Comparison of ENCODE assay signal across 15 mouse cellular contexts in genomic region chr15:6792846-6793245, GRCm38 (mm10).
"Had no signal": no experiment of that assay in that cellular context is flagged by ENCODE, and none has a peak within 500 bp of the region (broad histone marks: within the 10 kb centered on the region; RNA-seq: fewer than 3 reads in every experiment).

No protein-coding gene starts in this region.

- DNase-seq: kidney, adult 8-10 months; kidney, postnatal 25 days; layer of hippocampus, adult 9-11 months; lung, adult 2 months; lung, postnatal 10 days; right cerebral cortex, adult 18-20 months; thymus, adult 18-20 months; thymus, postnatal 14 days had no signal

- H3K4me1 ChIP-seq: limb, embryonic 10.5 days; liver, embryonic 15.5 days; megakaryocyte, embryonic 14.5 days; midbrain, embryonic 13.5 days had no signal

- H3K27ac ChIP-seq: limb, embryonic 10.5 days; liver, embryonic 15.5 days; macrophage; midbrain, embryonic 13.5 days had no signal

- H3K27me3 ChIP-seq: liver, embryonic 15.5 days; megakaryocyte, embryonic 14.5 days; midbrain, embryonic 13.5 days had no signal

- H3K9ac ChIP-seq: liver, embryonic 15.5 days; midbrain, embryonic 13.5 days had no signal

- H3K4me2 ChIP-seq: liver, embryonic 11.5 days; liver, embryonic 15.5 days; midbrain, embryonic 13.5 days had no signal

- ATAC-seq: intestine, embryonic 16.5 days; midbrain, embryonic 13.5 days had no signal

- H3K4me3 ChIP-seq: limb, embryonic 10.5 days; liver, embryonic 15.5 days; megakaryocyte, embryonic 14.5 days; midbrain, embryonic 13.5 days had no signal

- H3K9me3 ChIP-seq: limb, embryonic 10.5 days; liver, embryonic 15.5 days; megakaryocyte, embryonic 14.5 days; midbrain, embryonic 13.5 days had no signal
